Mouse (Mus musculus) lung, embryonic 14.5 days (tissue): Measurements from ENCODE around the gene Wdr43. TPM values are rescaled to one million over a fixed set of nuclear protein-coding genes. Genes with fewer than 3 reads are reported as not detected.
"Not testable (repeated sequence)": the region's sequence is repeated elsewhere in the genome, so short reads cannot be mapped to it uniquely, and the experiment has no call there.

Experiments
- ATAC-seq: fragments of 200-750 bp; cut with Nextera tagmentation; 2 replicates; pipeline ENCODE4 v1.8.0; 2017; ENCODE audit warnings: mild to moderate bottlenecking, moderate TSS enrichment, moderate library complexity; ENCODE audit not compliant: insufficient read depth
- DNase-seq: peaks from one replicate; pipeline ENCODE4 v3.0.0-alpha.2; 2015
- H3K27ac ChIP-seq: fragments of 300-500 bp; sonication (generic); 2 replicates; pipeline ENCODE4 v1.5.1; 2014; ENCODE audit warnings: low read depth, mild to moderate bottlenecking, moderate library complexity
- H3K27me3 ChIP-seq: fragments of 300-500 bp; sonication (generic); 2 replicates; pipeline ENCODE4 v1.6.1; 2014; ENCODE audit warnings: low read length, control low read depth; ENCODE audit not compliant: insufficient read depth
- H3K36me3 ChIP-seq: fragments of 300-500 bp; sonication (generic); 2 replicates; pipeline ENCODE4 v1.6.1; 2014; ENCODE audit warnings: control low read depth; ENCODE audit not compliant: insufficient read depth
- H3K4me1 ChIP-seq: fragments of 300-500 bp; sonication (generic); 2 replicates; pipeline ENCODE4 v1.6.1; 2014; ENCODE audit warnings: antibody characterized with exemption, control low read depth; ENCODE audit not compliant: insufficient read depth
- H3K4me2 ChIP-seq: fragments of 300-500 bp; sonication (generic); 2 replicates; pipeline ENCODE4 v1.6.1; 2014; ENCODE audit warnings: mild to moderate bottlenecking
- H3K4me3 ChIP-seq: fragments of 300-500 bp; sonication (generic); 2 replicates; pipeline ENCODE4 v1.5.1; 2014; ENCODE audit warnings: low read depth, low read length
- H3K9ac ChIP-seq: fragments of 300-500 bp; sonication (generic); 2 replicates; pipeline ENCODE4 v1.6.1; 2014
- H3K9me3 ChIP-seq: fragments of 300-500 bp; sonication (generic); 2 replicates; pipeline ENCODE4 v1.6.1; 2016; ENCODE audit warnings: low read depth, low read length, control low read depth
- CTCF ChIP-seq: IDR thresholded peaks from 2 replicates; pipeline ENCODE4 v1.5.1; 2016; ENCODE audit warnings: antibody characterized with exemption, low read depth
- WGBS: fragments of 180-500 bp; shearing (Covaris S2); extraction: QIAGEN DNeasy Blood & Tissue Kit; methylation state at CpG from one replicate; pipeline ENCODE4 v1.1.7; 2014; 5-methylcytosine and 5-hydroxymethylcytosine counted together
- polyA plus RNA-seq: library from polyadenylated mRNA; unstranded; fragments of >200 nt; fragmentation: Nextera tagmentation; extraction: Ambion mirVana; gene quantifications from 2 replicates; pipeline ENCODE4 v1.2.1, GENCODE M21; 2014

Wdr43 gene
- polyA plus RNA-seq, 1 experiment from 2014 or later: 102 TPM

DNA sequence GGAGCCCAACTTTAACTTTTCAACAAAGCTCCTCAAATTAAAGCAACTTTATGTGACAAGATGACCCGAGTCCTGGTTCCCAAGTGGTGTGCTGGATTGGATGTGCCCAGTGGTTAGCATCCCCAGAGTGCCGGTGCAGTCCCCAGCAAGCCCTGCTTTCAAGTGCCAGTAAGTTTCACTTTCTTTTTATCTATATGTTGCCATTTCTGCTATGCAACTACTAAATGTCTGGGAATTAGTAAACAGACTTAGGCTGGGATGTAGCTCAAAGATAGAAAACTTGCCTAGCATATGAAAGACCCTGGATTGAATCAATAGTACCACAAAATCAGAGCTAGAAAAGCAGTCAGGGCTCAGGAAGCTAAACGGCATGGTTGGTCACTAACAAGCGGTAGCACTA is 2.3 kb downstream of the Wdr43 start:
- Histone ChIP-seq H3K36me3 (peaks cover 13% of the 10 kb centered on the region), H3K4me3 (peak overlapping the region; percentile 100), H3K27ac (no peak overlapping the region), H3K9me3 (no peaks in the 10 kb centered on the region), H3K27me3 (no peaks in the 10 kb centered on the region), H3K4me2 (peak overlapping the region; percentile 70), H3K4me1 (peaks cover 4% of the 10 kb centered on the region; the same call in 1 of the 2 replicates), H3K9ac (peak overlapping the region; percentile 93; the same call in 1 of the 2 replicates)
- no peak for ATAC-seq
- WGBS: 55% methylated on average over 4 of the region's 4 CpGs
- TF ChIP-seq CTCF: no peak
- DNase-seq: no peak

DNA sequence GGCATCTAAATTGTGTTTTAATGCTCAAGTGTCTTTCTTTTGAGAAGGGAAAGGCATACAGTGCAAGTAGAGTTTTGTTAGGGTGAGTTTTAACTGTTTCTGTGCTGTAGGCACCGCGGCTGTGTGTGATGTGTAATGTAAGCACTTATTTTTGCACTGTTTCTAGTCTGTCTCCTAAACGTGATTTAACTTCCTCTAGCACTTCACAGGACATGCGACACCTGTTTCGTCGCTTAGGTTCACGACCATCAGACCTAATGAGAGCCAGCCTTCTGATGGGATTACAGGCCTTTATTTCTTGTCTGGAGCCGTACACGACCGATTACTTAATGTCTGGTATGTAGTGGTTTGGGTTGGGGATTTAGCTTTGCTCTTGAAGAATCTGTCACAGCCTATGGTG is 16.1 kb downstream of the Wdr43 start:
- Histone ChIP-seq H3K27me3 (no peaks in the 10 kb centered on the region), H3K9me3 (no peaks in the 10 kb centered on the region), H3K9ac (no peak overlapping the region), H3K4me1 (no peaks in the 10 kb centered on the region), H3K4me3 (no peak overlapping the region), H3K36me3 (peaks cover 88% of the 10 kb centered on the region), H3K27ac (no peak overlapping the region), H3K4me2 (no peak overlapping the region)
- ATAC-seq (no peak), DNase-seq (no peak)
- WGBS: 84% methylated on average over 10 of the region's 10 CpGs
- TF ChIP-seq CTCF: no peak

DNA sequence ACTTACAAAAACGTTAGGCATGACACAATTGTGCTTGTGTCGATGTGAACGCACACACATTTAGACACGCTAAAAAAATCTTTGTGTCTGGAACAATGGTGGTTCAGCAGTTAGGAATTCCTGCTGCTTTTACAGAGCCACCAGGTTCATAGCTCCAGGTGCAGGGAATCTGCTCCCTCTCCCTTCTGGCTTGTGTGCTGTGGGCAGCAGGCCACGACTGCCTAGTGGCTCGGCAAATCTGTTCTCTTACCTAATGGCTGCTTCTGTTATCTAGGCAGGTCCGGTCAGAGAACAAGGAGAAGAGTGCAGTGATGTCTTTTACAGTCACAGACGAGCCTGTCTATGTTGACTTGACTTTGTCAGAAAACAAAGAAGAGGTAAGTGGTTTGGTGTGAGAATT is 17.7 kb downstream of the Wdr43 start:
- 81% methylated on average over 8 of the region's 8 CpGs for WGBS
- TF ChIP-seq CTCF: no peak
- ATAC-seq (no peak), DNase-seq (no peak)
- H3K4me3 ChIP-seq: no peak overlapping the region
- peaks cover 88% of the 10 kb centered on the region for H3K36me3 ChIP-seq
- H3K9me3 ChIP-seq: no peaks in the 10 kb centered on the region
- H3K27me3 ChIP-seq: no peaks in the 10 kb centered on the region
- H3K4me2 ChIP-seq: no peak overlapping the region
- H3K9ac ChIP-seq: no peak overlapping the region
- H3K27ac ChIP-seq: no peak overlapping the region
- no peaks in the 10 kb centered on the region for H3K4me1 ChIP-seq

DNA sequence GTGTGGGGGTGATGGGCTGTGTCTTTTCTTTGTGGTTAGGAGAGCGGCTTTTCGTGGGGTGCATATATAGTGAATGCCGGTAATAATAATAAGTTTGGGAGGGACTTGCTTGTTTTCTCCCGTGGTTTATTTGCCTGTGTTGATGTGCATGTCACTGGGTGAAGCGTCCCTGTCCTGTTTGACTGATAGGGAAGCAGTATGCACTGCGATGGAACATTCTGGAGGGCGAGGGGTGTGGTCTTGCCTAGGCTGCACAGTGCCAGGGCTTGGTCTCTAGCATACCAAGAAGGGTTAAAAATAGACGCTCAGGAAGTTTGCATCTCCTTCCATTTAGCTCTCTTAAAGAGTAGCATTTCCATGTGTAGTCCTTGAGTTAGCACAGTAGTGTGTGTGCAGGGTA is 21.1 kb downstream of the Wdr43 start:
- 91% methylated on average over 8 of the region's 8 CpGs for WGBS

DNA sequence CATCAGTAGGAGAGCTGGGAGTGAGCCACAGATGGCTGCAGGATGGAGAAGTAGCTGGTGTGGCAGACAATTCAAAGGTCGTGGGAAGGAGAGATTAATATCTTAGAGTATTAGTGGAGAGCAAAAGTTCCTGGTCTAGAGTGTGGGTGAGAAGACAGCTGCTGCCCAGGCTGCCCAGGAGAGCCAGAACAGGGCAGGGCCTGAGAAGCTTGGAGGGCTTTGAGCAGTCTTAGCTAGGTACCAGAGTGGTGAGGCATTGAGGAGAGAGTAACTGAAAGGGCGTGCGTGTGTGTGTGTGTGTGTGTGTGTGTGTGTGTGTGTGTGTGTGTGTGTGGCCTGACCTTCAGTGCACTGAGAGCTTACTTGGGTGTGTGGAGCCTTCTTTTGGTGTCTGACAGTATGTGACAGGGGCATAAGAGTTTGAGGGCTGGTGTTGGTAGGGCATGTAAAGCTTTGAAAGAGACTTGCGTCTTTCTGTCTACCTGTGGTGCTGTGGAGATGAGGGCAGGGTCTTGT is 22.1 kb downstream of the Wdr43 start:
- peaks cover 97% of the 10 kb centered on the region for H3K36me3 ChIP-seq
- no peak overlapping the region for H3K4me2 ChIP-seq
- H3K27ac ChIP-seq: no peak overlapping the region
- H3K27me3 ChIP-seq: no peaks in the 10 kb centered on the region
- no peaks in the 10 kb centered on the region for H3K9me3 ChIP-seq
- H3K4me1 ChIP-seq: no peaks in the 10 kb centered on the region
- H3K9ac ChIP-seq: no peak overlapping the region
- TF ChIP-seq CTCF: no peak
- H3K4me3 ChIP-seq: no peak overlapping the region
- ATAC-seq (no peak), DNase-seq (no peak)
- WGBS: 86% methylated on average over 4 of the region's 4 CpGs

More for the DNA sequence above, 21.1 kb downstream of the Wdr43 start:
- ATAC-seq (no peak), DNase-seq (no peak)
- Histone ChIP-seq H3K4me1 (no peaks in the 10 kb centered on the region), H3K36me3 (peaks cover 95% of the 10 kb centered on the region), H3K4me2 (no peak overlapping the region), H3K9ac (no peak overlapping the region), H3K27ac (no peak overlapping the region), H3K27me3 (no peaks in the 10 kb centered on the region), H3K9me3 (no peaks in the 10 kb centered on the region), H3K4me3 (no peak overlapping the region)
- no peak for TF ChIP-seq CTCF

DNA sequence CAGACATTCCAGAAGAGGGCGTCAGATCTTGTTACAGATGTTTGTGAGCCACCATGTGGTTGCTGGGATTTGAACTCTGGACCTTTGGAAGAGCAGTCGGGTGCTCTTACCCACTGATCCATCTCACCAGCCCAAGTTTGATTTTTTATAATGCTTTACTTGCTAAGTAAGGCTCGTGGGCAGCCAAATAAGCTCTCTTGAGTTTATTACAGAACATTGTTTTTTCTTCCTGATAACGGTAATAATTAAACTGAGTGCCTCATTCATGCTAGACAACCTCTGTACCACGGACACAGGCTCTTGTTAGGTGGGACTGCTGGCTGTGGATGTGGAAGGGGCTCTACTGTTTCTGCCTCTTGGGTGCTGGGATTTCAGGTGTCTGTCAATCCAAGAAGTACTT is 23.4 kb downstream of the Wdr43 start:
- peaks cover 93% of the 10 kb centered on the region for H3K36me3 ChIP-seq
- ATAC-seq, H3K27ac ChIP-seq, H3K27me3 ChIP-seq, H3K9ac ChIP-seq, H3K9me3 ChIP-seq, H3K4me3 ChIP-seq, H3K4me1 ChIP-seq, H3K4me2 ChIP-seq, DNase-seq: not testable (repeated sequence)
- WGBS: 71% methylated on average over 5 of the region's 5 CpGs

DNA sequence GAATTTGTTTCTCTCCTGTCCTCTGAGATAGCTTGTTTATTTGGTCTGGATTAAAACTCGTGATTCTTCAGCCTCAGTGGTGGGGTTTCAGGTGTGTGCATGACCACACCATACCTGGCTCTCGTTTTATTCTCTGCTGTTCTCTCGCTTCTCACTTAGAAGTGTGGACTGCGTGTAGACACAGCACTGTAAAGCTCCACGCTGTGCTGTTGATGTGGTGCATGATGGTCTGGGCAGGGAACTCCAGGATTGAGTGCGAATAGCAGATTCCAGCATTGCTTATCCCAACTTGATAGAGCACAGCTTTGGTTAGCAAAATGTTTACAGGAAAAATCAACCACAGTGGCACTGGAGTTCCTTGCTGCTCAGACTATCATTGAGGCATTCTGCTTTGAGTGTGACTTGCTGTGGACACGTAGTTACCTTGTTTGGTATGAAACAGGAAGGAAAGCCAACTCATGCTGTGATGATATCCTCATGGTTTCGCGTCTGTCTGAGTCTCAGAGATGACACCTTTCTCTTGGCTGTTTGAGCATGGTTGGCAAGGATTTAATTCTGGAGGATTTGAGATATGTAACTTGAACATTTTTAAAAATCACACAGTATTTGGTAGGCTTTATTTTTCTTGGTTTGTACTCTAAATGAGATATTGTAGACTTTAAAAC is 24.9 kb downstream of the Wdr43 start:
- WGBS: 93% methylated on average over 9 of the region's 9 CpGs
- TF ChIP-seq CTCF: no peak

More for the DNA sequence above, 24.9 kb downstream of the Wdr43 start:
- no peak overlapping the region for H3K9ac ChIP-seq
- no peak for ATAC-seq
- peaks cover 91% of the 10 kb centered on the region for H3K36me3 ChIP-seq
- no peak for DNase-seq
- H3K4me3 ChIP-seq: no peak overlapping the region
- no peaks in the 10 kb centered on the region for H3K4me1 ChIP-seq
- no peaks in the 10 kb centered on the region for H3K9me3 ChIP-seq
- H3K27me3 ChIP-seq: no peaks in the 10 kb centered on the region
- H3K4me2 ChIP-seq: no peak overlapping the region
- no peak overlapping the region for H3K27ac ChIP-seq
